In the genomic region with DNA sequence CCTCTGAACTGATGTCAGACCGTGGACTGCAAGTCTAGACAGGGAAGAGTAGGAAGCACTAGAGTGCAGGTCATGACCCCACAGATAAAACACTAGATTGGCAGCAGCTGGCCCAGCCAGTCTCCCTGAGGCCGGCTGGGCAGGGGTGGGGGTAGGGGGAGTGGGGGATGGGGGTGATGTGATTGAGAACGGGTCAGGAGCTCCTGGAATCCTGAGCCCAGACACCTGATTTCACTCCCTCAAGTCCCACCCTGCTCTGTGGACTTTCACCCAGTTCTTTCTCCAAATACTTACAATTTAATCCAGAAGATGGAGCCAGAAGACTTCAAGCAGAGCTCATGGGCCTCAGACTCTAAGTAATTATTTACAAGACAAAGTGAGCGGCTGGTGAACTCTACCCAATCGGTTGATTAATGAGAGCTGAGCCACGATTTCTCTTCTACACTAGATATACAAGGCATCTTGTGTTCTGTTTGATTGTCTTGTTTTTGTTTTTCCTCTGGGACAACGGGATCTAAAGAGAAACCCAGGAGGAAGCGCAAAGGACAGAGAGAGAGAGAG, we compare ENCODE assay signal across 8 mouse cellular contexts. TPM values are rescaled to one million over a fixed set of nuclear protein-coding genes. Genes with fewer than 3 reads are reported as not detected.
A peak's percentile ranks its signal among the peaks of the same experiment; 100 is the strongest.
DNase-seq lines count a peak whose midpoint lies in the region; ATAC-seq lines count a peak whose summit lies in the region.

No protein-coding gene starts in this region.

- no peak overlapping the region for H3K9ac ChIP-seq in hindbrain, embryonic 16.5 days (ENCODE audit: low read depth, low read length)
- H3K9ac ChIP-seq in liver, embryonic 16.5 days (ENCODE audit: low read depth, low read length), result no peak overlapping the region
- no peak overlapping the region for H3K9ac ChIP-seq in stomach, embryonic 14.5 days (replicated peaks; ENCODE audit: low read depth, low read length)

- no peaks in the 10 kb centered on the region for H3K36me3 ChIP-seq in hindbrain, embryonic 16.5 days (ENCODE audit: control insufficient read depth, insufficient read depth, low read length)
- no peaks in the 10 kb centered on the region for H3K36me3 ChIP-seq in liver, embryonic 16.5 days (ENCODE audit: control insufficient read depth, insufficient read depth)
- no peaks in the 10 kb centered on the region for H3K36me3 ChIP-seq in stomach, embryonic 14.5 days (ENCODE audit: control insufficient read depth, insufficient read depth, low read length)

- peaks cover 3% of the 10 kb centered on the region; the same call in 1 of the 2 replicates for H3K4me1 ChIP-seq in brown adipose tissue, adult 24 weeks (ENCODE audit: control insufficient read depth, insufficient read depth, insufficient read length, low read length)
- no peaks in the 10 kb centered on the region for H3K4me1 ChIP-seq in hindbrain, embryonic 16.5 days (ENCODE audit: control insufficient read depth, insufficient read depth, low read depth, low read length)
- no peaks in the 10 kb centered on the region for H3K4me1 ChIP-seq in liver, embryonic 16.5 days (ENCODE audit: control insufficient read depth, low read depth, low read length)
- H3K4me1 ChIP-seq in stomach, embryonic 14.5 days (ENCODE audit: control insufficient read depth, insufficient read depth, low read length), result peaks cover 9% of the 10 kb centered on the region; the same call in 1 of the 2 replicates

- no peaks in the 10 kb centered on the region; the same call in 1 of the 2 replicates for H3K27me3 ChIP-seq in hindbrain, embryonic 16.5 days (replicated peaks; ENCODE audit: control insufficient read depth, insufficient read depth, low read length)
- H3K27me3 ChIP-seq in liver, embryonic 16.5 days (ENCODE audit: control insufficient read depth, insufficient read depth, low read depth, low read length), result no peaks in the 10 kb centered on the region
- H3K27me3 ChIP-seq in stomach, embryonic 14.5 days (ENCODE audit: control insufficient read depth, insufficient read depth, low read length), result no peaks in the 10 kb centered on the region

- peak overlapping the region; percentile 33; the same call in 1 of the 2 replicates for H3K27ac ChIP-seq in brown adipose tissue, adult 24 weeks (replicated peaks; ENCODE audit: low read depth, low read length)
- no peak overlapping the region for H3K27ac ChIP-seq in hindbrain, embryonic 16.5 days (ENCODE audit: low read depth, low read length)
- no peak overlapping the region for H3K27ac ChIP-seq in liver, embryonic 16.5 days (ENCODE audit: low read length)
- no peak overlapping the region; the same call in 1 of the 2 replicates for H3K27ac ChIP-seq in stomach, embryonic 14.5 days (ENCODE audit: low read length)

- no peak overlapping the region for H3K4me3 ChIP-seq in brown adipose tissue, adult 24 weeks (ENCODE audit: insufficient read depth, low read depth, low read length)
- no peak overlapping the region for H3K4me3 ChIP-seq in hindbrain, embryonic 16.5 days (ENCODE audit: low read length)
- H3K4me3 ChIP-seq in liver, embryonic 16.5 days (ENCODE audit: low read depth, low read length), result no peak overlapping the region
- H3K4me3 ChIP-seq in stomach, embryonic 14.5 days (ENCODE audit: low read depth, low read length), result no peak overlapping the region

- peak overlapping the region; percentile 13; the same call in 1 of the 2 replicates for H3K4me2 ChIP-seq in hindbrain, embryonic 16.5 days (ENCODE audit: low read length)
- H3K4me2 ChIP-seq in liver, embryonic 16.5 days (ENCODE audit: low read depth, low read length), result no peak overlapping the region
- H3K4me2 ChIP-seq in stomach, embryonic 14.5 days (replicated peaks; ENCODE audit: low read depth, low read length), result 0 out of 2 replicates have a peak overlapping the region, but pooled peaks have one; percentile 15

- 6% methylated on average over 8 of the region's 8 CpGs for WGBS in hindbrain, embryonic 16.5 days
- 26% methylated on average over 8 of the region's 8 CpGs for WGBS in liver, embryonic 16.5 days (ENCODE audit: insufficient replicate concordance)
- WGBS in stomach, embryonic 14.5 days, result 3% methylated on average over 8 of the region's 8 CpGs

- no peaks in the 10 kb centered on the region for H3K9me3 ChIP-seq in hindbrain, embryonic 16.5 days (ENCODE audit: control insufficient read depth, low read length)
- no peaks in the 10 kb centered on the region for H3K9me3 ChIP-seq in liver, embryonic 16.5 days (replicated peaks; ENCODE audit: control insufficient read depth, low read length)
- H3K9me3 ChIP-seq in stomach, embryonic 14.5 days (ENCODE audit: control insufficient read depth, low read depth, low read length), result no peaks in the 10 kb centered on the region

- peak; percentile 78 for DNase-seq in MN1 (ENCODE audit: low spot score)
- no peak for DNase-seq in spleen, postnatal 10 days (ENCODE audit: low spot score in 2 of 2)
- no peak for DNase-seq in adrenal gland, adult 2 months
- DNase-seq in frontal cortex, postnatal 25 days (ENCODE audit: low spot score in 2 of 2), result no peak

- ATAC-seq in hindbrain, embryonic 16.5 days, result peak; percentile 76; the same call in 1 of the 2 replicates
- peak; percentile 35; the same call in 1 of the 2 replicates for ATAC-seq in liver, embryonic 16.5 days (ENCODE audit: low read depth)
- ATAC-seq in stomach, embryonic 14.5 days (ENCODE audit: insufficient number of reproducible peaks, insufficient read depth, low FRiP score, low read depth), result no peak; the same call in 1 of the 2 replicates

RNA-seq across cellular contexts. Expression of gene Slc44a3, which starts 7.7 kb away (rescaled TPM):
- 23.0 and 28.5 TPM in 2 replicates for polyA plus RNA-seq in brown adipose tissue, adult 24 weeks (2012; ENCODE audit: insufficient read depth, insufficient read length, missing spikeins)
- 0.51 and 0.59 TPM in 2 replicates for polyA plus RNA-seq in hindbrain, embryonic 16.5 days (2015; fragmentation: Nextera tagmentation; extraction: Ambion mirVana)
- polyA plus RNA-seq in liver, embryonic 16.5 days (2015; fragmentation: Nextera tagmentation; extraction: Ambion mirVana), result 19.0 and 22.8 TPM in 2 replicates
- 29.9 and 30.8 TPM in 2 replicates for polyA plus RNA-seq in stomach, embryonic 14.5 days (2014; fragmentation: Nextera tagmentation; extraction: Ambion mirVana)
- total RNA-seq in adrenal gland, adult 2 months (2021), result 10 to 100 TPM; 17.4 to 27.9 TPM
- polyA plus RNA-seq in adrenal gland, adult 2 months (2012; rRNA removed), result 6.1 and 8.9 TPM in 2 replicates
